Mouse (Mus musculus) CD4-positive, CD25-positive, alpha-beta regulatory T cell, adult 9 weeks (primary cell): Measurements from ENCODE around the gene Nfix. TPM values are rescaled to one million over a fixed set of nuclear protein-coding genes. Genes with fewer than 3 reads are reported as not detected.

ENCODE experiments used
- polyA plus RNA-seq: library from polyadenylated mRNA; unstranded; fragments of 100-300 nt; shearing (Covaris generic); gene quantifications from one replicate; pipeline ENCODE4 v1.2.1, GENCODE M21; 2017

The Nfix gene
- 4.7 TPM for polyA plus RNA-seq

DNA sequence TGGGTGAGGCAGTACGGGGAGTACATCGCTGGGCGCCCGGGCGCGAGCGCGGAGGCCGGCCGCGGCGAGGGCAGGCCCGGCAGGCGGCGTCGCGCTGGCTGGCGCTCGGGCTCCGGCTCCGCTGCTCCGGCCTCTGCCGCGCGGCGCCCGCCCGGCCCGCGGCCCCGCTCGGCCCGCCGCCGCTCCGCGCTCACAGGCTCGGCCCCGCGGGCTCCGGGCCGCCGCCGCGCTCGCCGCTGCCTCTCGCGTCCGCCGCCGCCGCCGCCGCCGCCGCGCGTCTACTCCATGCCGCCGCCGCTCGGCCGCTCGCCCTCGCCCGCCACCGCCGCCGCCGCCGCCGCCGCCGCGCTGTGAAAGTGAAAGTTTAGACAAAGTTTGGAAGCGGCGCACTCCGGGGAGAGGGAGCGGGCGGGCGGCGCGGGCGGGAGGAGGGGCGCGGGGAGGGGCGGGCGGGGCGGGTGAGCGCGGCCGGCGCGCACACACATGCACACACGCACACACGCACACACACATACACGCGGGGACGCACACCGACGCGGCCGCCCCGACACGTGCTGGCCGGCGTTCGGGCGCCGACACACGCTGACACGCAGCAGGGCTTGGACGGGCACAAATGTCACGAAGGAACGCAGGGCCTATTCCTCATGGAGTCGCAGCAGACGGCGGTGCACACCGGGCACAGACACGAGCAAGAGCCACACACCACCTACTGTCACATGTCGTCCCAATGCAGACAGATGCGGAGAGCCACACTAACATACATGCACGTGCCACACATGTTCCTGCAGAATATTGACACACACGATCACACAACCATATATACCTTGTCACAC is at the start of gene Nfix:
TSS of gene Nfix (minus strand) at position 346 of the 833 bp plus-strand sequence.

DNA sequence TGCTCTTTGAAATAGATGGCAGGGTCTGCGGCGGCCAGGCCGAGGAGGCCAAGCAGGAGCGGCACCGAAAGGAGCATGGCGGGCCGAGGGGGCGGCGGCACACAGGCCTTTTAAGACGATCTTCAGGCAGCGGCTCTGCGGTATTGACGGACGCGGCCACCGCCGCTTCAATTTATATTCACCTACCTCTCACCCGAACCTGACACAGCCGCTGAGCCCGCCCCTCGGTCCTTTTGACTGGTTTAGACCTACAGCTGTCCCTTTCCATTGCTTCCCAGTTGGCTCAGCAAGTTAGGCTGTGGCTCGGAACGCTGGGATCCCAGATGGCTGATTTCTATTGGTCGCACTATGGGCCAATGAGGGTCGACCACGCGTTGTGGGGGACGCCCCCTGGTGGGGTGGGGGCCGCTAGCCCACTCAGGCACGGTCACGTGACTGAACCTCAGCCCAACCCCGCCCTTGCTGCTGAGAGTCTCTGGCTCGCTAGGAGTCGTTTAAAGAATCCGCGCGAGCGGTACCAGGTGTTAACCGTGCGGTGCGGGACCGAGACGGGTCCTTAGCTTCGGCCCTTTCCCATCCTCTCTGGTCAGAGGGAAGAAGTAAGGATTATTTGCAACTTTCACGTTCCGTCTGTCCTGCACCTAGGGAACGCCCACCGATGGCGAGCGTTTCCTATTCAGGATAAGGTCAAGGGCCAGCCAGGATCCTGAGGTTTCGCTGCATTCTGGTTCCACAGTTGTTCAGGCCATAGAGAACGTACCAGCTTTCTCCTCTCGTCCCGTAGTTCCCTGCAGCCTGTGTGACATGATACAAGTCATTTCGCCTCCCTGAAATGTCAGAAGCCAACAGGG is 46.8 kb upstream of the Nfix start, which contains the start of gene Calr:
TSS of gene Calr (minus strand) at position 213 of the 851 bp plus-strand sequence.

DNA sequence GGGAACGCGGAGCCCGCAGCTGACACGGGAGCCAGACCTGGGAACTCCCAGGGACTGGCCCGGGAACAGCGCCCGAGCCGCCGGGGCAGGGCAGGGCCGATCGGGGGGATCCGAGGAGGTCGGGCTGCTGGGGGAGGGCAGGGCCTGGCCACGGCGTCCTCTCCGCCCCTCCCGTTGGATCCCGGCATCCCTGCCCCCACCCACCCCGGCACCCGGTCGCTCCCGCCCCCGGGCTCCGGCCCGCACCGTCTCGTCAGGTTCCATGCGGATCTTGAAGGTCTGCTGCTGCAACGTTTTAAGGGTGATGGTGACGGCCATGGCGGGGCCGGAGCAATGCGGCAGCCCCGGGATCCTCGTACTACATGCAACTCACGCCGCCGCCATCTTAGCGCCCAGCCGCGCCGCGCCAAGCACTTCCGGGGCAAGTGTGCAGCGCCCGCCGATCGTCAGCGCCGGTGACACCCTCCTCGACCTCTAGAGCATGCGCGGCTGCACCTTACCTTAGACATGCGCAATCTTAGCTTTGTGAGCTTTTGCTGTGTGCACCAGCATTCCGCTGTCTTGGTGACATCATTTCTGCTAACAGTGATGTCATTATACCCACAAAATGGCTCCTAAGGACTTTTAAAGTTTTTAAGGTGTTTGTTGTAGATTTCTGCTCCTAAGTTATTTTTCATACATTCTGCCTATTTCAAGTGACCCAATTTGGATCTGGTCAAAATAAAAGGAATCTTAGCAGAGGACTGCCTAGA is 40.3 kb upstream of the Nfix start, which contains the start of gene Rad23a:
TSS of gene Rad23a (minus strand) at position 418 of the 752 bp plus-strand sequence.

DNA sequence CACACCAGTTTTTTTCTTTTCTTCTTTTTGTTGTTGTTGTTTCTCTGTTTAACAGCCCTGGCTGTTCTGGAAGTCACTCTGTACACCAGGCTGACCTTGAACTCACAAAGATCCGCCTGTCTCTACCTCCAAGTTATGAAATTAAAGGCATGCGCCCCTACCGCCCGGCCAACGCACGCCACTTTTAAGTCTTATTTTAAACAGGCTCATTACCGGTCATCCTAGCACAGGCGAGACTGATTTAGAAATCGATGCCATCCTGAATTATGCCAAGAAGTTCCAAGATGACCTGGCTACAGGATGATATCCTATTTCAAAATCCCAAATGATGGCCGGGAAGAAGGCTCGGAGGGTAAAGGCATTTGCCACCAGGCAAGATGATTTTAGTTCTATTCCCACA is 31.3 kb upstream of the Nfix start, which contains the start of gene Gadd45gip1:
TSS of gene Gadd45gip1 (plus strand) at position 33 of the 400 bp plus-strand sequence.

DNA sequence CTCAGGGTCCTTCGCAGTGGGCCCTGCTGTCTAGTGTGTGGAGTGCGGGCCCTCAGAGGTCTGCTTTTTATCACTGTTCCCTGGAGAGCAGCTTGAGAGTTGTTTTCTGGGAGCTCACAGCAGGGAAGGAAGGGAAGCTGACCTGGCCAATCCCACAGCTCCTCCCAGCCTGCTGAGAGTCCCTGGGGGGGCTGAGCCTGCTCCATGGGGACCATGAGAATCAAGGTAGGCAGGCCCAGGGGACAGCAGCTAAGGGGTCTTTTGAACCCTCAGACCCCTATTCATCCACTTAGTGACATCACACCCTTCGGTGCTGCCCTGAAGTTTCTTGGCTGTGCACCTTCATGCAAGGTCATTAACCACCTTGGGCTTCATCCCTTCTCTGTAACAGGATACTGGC is 22.6 kb upstream of the Nfix start, which contains the start of gene Dand5:
TSS of gene Dand5 (minus strand) at position 101 of the 400 bp plus-strand sequence.

DNA sequence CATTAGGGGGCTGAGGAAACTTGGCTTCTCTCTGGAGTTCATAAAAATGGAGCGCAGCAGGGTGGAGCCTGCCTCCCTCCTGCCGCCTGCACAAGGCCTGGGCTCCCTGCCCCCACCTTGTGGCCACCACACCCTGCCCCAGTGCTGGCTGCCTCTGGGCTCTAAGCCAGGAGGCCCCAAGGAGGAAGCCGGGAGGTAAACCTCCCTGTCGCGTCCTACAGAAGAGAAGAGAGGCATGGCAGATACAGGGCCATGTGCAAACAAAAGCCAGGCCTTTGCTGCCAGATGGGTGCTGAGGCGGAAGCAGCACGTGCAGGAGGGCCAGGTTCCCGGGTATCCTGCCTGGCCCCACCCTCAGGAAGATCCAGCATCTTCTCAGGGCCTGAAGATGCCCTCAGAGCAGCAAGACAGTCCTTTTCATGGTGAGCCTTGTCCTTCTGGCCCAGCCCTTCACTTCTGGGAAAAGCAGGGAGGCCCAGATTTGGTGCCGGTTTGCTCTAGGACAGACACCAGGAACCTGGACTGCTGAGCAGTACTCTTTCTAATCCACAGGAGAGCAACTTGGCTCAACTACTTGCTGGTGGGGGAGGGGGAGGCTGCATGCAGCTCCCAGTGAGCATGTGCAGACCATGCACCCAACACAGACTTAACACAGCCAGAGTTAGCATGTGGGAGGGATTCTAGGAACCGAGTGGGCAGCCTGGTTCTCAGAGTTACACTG is 77.1 kb downstream of the Nfix start, which contains the start of gene G430095P16Rik:
TSS of gene G430095P16Rik (plus strand) at position 158 of the 721 bp plus-strand sequence.

GRCm38 (mm10) chr8:84700941-84701911 is 98.9 kb downstream of the Nfix start, which contains the start of gene Lyl1:
Gene Lyl1 (plus strand): TSS chr8:84701457.

DNA sequence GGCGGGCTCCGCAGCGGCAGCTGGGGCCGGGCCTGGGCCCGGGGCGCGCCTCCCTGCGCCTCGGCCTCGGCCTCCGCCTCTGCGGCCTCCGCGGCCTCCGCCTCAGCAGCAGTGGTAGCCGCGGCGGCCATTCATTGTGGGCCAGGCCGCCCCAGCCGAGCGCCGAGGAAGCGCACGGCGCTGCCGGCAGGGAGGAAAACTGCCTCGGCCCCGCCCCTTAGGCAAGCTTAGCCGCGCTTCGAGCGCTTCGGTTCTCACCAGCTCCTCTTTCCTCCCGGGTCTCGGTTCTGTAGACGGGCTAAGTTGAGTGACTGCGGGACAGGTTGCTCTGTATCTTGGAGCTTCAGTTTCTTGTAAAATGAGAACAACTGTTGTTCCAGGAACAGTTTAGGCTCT is 112.4 kb downstream of the Nfix start, which contains the start of gene Nacc1:
TSS of gene Nacc1 (minus strand) at position 158 of the 396 bp plus-strand sequence.

DNA sequence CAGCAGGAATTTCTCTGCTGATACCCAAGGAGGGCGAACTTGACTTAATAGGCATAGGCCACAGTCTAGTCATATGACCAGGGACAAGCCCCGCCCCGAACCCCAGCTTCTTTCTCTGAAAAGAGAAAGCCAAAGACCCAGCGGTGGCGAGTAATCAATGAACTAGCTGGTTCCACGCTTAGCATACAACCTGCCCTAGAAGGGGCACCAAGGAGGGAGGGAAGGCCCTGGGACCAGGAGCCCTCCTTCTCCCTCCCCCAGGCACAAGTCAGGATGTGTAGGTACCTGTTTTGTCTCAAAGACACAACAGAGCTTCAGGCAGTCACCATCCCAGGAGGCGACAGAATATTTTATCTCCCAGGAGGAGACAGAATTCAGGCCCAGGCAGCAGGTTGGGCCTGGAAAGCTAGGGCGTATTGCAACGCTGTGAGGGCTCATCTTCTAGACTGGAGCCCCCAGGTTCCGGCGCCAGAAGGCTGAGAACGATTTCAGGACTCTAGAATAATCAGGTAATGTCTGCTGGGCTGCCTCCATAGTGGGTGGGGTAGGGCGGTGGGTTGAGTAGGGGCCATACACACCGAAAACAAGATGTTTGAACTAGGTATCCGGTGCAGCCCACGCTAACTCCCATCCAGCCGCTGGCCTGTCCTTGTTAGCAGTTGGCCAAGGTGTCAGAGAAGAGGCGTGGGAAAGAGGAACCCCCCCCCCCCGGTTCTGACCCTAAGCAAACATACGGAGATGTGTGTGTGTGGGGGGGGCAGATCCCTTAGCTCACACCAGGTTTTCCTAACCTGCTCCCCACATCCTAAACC is 113.7 kb downstream of the Nfix start, which contains the start of gene Trmt1:
TSS of gene Trmt1 (plus strand) at position 117 of the 812 bp plus-strand sequence.

GRCm38 (mm10) chr8:84662581-84663065 is 137.5 kb downstream of the Nfix start, which contains the start of gene Ier2:
Gene Ier2 (minus strand): TSS chr8:84662852.

Other genes starting within 250 kb of the Nfix start
- gene Ier2, start 137.5 kb downstream of the Nfix start, polyA plus RNA-seq, result 110 TPM
- 72.2 TPM for gene Trmt1, start 114.0 kb downstream of the Nfix start, polyA plus RNA-seq
- gene Nacc1, start 112.5 kb downstream of the Nfix start, polyA plus RNA-seq, result 2.4 TPM
- gene Lyl1, start 98.9 kb downstream of the Nfix start, polyA plus RNA-seq, result 0.40 TPM
- 35.6 TPM for gene G430095P16Rik, start 77.3 kb downstream of the Nfix start, polyA plus RNA-seq
- 7.8 TPM for gene Dand5, start 22.5 kb upstream of the Nfix start, polyA plus RNA-seq
- gene Gadd45gip1, start 31.2 kb upstream of the Nfix start, polyA plus RNA-seq, result 20.8 TPM
- gene Rad23a, start 40.3 kb upstream of the Nfix start, polyA plus RNA-seq, result 200 TPM
- 494 TPM for gene Calr, start 46.6 kb upstream of the Nfix start, polyA plus RNA-seq
- gene Farsa, start 56.6 kb upstream of the Nfix start, polyA plus RNA-seq, result 110 TPM
- gene Syce2, start 71.8 kb upstream of the Nfix start, polyA plus RNA-seq, result 7.1 TPM
- gene Gcdh, start 93.6 kb upstream of the Nfix start, polyA plus RNA-seq, result 38.4 TPM
- 0.60 TPM for gene Klf1, start 101.6 kb upstream of the Nfix start, polyA plus RNA-seq
- 22.3 TPM for gene Dnase2a, start 108.2 kb upstream of the Nfix start, polyA plus RNA-seq
- gene Mast1, start 137.0 kb upstream of the Nfix start, polyA plus RNA-seq, result 1.3 TPM
- gene Rtbdn, start 146.6 kb upstream of the Nfix start, polyA plus RNA-seq, result not detected
- not detected for gene Gm49661, start 169.1 kb upstream of the Nfix start, polyA plus RNA-seq
- 233 TPM for gene Prdx2, start 169.2 kb upstream of the Nfix start, polyA plus RNA-seq
- 108 TPM for gene Rnaseh2a, start 169.4 kb upstream of the Nfix start, polyA plus RNA-seq
- 339 TPM for gene Junb, start 178.4 kb upstream of the Nfix start, polyA plus RNA-seq
- gene Hook2, start 190.3 kb upstream of the Nfix start, polyA plus RNA-seq, result 4.4 TPM
- gene Best2, start 214.2 kb upstream of the Nfix start, polyA plus RNA-seq, result not detected
- 60.6 TPM for gene Asna1, start 224.9 kb upstream of the Nfix start, polyA plus RNA-seq
- 122 TPM for gene Trir, start 226.5 kb upstream of the Nfix start, polyA plus RNA-seq
- gene Tnpo2, start 236.6 kb upstream of the Nfix start, polyA plus RNA-seq, result 51.4 TPM